ENCODE assay signal across 26 mouse cellular contexts in genomic region chr3:29063156-29063555, GRCm38 (mm10). TPM values are rescaled to one million over a fixed set of nuclear protein-coding genes. Genes with fewer than 3 reads are reported as not detected.
DNase-seq lines count a peak whose midpoint lies in the region; ATAC-seq and TF ChIP-seq lines count a peak whose summit lies in the region.
"Had no signal": no experiment of that assay in that cellular context is flagged by ENCODE, and none has a peak within 500 bp of the region (broad histone marks: within the 10 kb centered on the region; RNA-seq: fewer than 3 reads in every experiment).

No protein-coding gene starts in this region.

- no peak overlapping the region for H3K9ac ChIP-seq in forebrain, embryonic 13.5 days
- no peak overlapping the region for H3K9ac ChIP-seq in forebrain, postnatal 0 days
- no peak overlapping the region for H3K9ac ChIP-seq in forebrain, embryonic 16.5 days (replicated peaks; ENCODE audit: low read depth, low read length)
- H3K9ac ChIP-seq in forebrain, embryonic 15.5 days (replicated peaks) = no peak overlapping the region
- H3K9ac ChIP-seq: embryonic facial prominence, embryonic 12.5 days; embryonic facial prominence, embryonic 15.5 days had no signal

- DNase-seq in forebrain, postnatal 0 days = no peak
- peak; percentile 26 for DNase-seq in Muller cell, postnatal 12 days (ENCODE audit: inconsistent ontology term)
- peak; percentile 89 for DNase-seq in brain, embryonic 14.5 days (ENCODE audit: low read depth)
- no peak for DNase-seq in heart, embryonic 10.5 days (ENCODE audit: low spot score)
- DNase-seq: adrenal gland, adult 8-10 months; adrenal gland, postnatal 14 days; adrenal gland, postnatal 36 days; cerebellum, adult 11 months; cerebellum, adult 18-20 months; cerebellum, adult 8-10 months; cerebellum, adult 9-11 months; cerebellum, postnatal 14 days; cerebellum, postnatal 36 days; embryo, embryonic 11 days had no signal

- no peaks in the 10 kb centered on the region for H3K27me3 ChIP-seq in forebrain, embryonic 13.5 days
- no peaks in the 10 kb centered on the region for H3K27me3 ChIP-seq in forebrain, postnatal 0 days (ENCODE audit: insufficient read depth, low read length)
- H3K27me3 ChIP-seq in forebrain, embryonic 16.5 days (replicated peaks; ENCODE audit: control insufficient read depth, insufficient read depth, low read length) = no peaks in the 10 kb centered on the region
- H3K27me3 ChIP-seq in forebrain, embryonic 15.5 days = no peaks in the 10 kb centered on the region
- H3K27me3 ChIP-seq in heart, embryonic 10.5 days (ENCODE audit: insufficient read depth, poor library complexity, severe bottlenecking) = no peaks in the 10 kb centered on the region
- H3K27me3 ChIP-seq: embryonic facial prominence, embryonic 12.5 days; embryonic facial prominence, embryonic 15.5 days had no signal

- no peaks in the 10 kb centered on the region for H3K9me3 ChIP-seq in forebrain, embryonic 13.5 days (replicated peaks)
- H3K9me3 ChIP-seq in forebrain, postnatal 0 days (ENCODE audit: low read length) = no peaks in the 10 kb centered on the region
- H3K9me3 ChIP-seq in forebrain, embryonic 16.5 days (ENCODE audit: control insufficient read depth, low read length) = no peaks in the 10 kb centered on the region
- no peaks in the 10 kb centered on the region for H3K9me3 ChIP-seq in forebrain, embryonic 15.5 days
- H3K9me3 ChIP-seq in heart, embryonic 10.5 days = no peaks in the 10 kb centered on the region
- H3K9me3 ChIP-seq: embryonic facial prominence, embryonic 12.5 days; embryonic facial prominence, embryonic 15.5 days had no signal

- H3K4me2 ChIP-seq in forebrain, embryonic 13.5 days = no peak overlapping the region
- H3K4me2 ChIP-seq in forebrain, postnatal 0 days (ENCODE audit: low read depth) = no peak overlapping the region
- no peak overlapping the region for H3K4me2 ChIP-seq in forebrain, embryonic 16.5 days (ENCODE audit: low read length)
- no peak overlapping the region for H3K4me2 ChIP-seq in forebrain, embryonic 15.5 days (replicated peaks)
- H3K4me2 ChIP-seq: embryonic facial prominence, embryonic 12.5 days; embryonic facial prominence, embryonic 15.5 days had no signal

- H3K27ac ChIP-seq in forebrain, embryonic 13.5 days = no peak overlapping the region
- no peak overlapping the region for H3K27ac ChIP-seq in forebrain, postnatal 0 days (ENCODE audit: low read depth, low read length)
- H3K27ac ChIP-seq in forebrain, embryonic 16.5 days (ENCODE audit: low read length) = no peak overlapping the region
- H3K27ac ChIP-seq in forebrain, embryonic 15.5 days (replicated peaks) = no peak overlapping the region
- no peak overlapping the region for H3K27ac ChIP-seq in heart, embryonic 10.5 days
- H3K27ac ChIP-seq: embryonic facial prominence, embryonic 12.5 days; embryonic facial prominence, embryonic 15.5 days had no signal

- WGBS in forebrain, embryonic 13.5 days = 41% methylated on average over 4 of the region's 4 CpGs
- 24% methylated on average over 4 of the region's 4 CpGs for WGBS in forebrain, postnatal 0 days
- 27% methylated on average over 4 of the region's 4 CpGs for WGBS in forebrain, embryonic 16.5 days
- WGBS in forebrain, embryonic 15.5 days = 29% methylated on average over 4 of the region's 4 CpGs
- WGBS in heart, embryonic 10.5 days = 79% methylated on average over 4 of the region's 4 CpGs

- peak; percentile 27; the same call in 1 of the 2 replicates for ATAC-seq in forebrain, embryonic 13.5 days
- no peak for ATAC-seq in forebrain, postnatal 0 days
- ATAC-seq in forebrain, embryonic 16.5 days = peak; percentile 36
- ATAC-seq in forebrain, embryonic 15.5 days (replicated peaks) = no peak
- ATAC-seq: activated CD4-positive, CD25-positive, alpha-beta regulatory T cell, adult 4 months; Patski had no signal

- no peak for TF ChIP-seq POLR2A in brain, embryonic 14.5 days (IDR thresholded peaks at IDR 0.05; ENCODE audit: borderline replicate concordance, extremely low read depth, insufficient read depth, insufficient read length, poor library complexity, severe bottlenecking)

- no peaks in the 10 kb centered on the region for H3K4me1 ChIP-seq in forebrain, embryonic 13.5 days
- no peaks in the 10 kb centered on the region for H3K4me1 ChIP-seq in forebrain, postnatal 0 days (ENCODE audit: insufficient read depth)
- peaks cover 5% of the 10 kb centered on the region; the same call in 1 of the 2 replicates for H3K4me1 ChIP-seq in forebrain, embryonic 16.5 days (replicated peaks; ENCODE audit: control insufficient read depth, insufficient read depth, low read length)
- peaks cover 7% of the 10 kb centered on the region; the same call in 1 of the 2 replicates for H3K4me1 ChIP-seq in forebrain, embryonic 15.5 days
- H3K4me1 ChIP-seq in heart, embryonic 10.5 days = no peaks in the 10 kb centered on the region
- H3K4me1 ChIP-seq: embryonic facial prominence, embryonic 12.5 days; embryonic facial prominence, embryonic 15.5 days had no signal

- no peaks in the 10 kb centered on the region for H3K36me3 ChIP-seq in forebrain, embryonic 13.5 days (ENCODE audit: poor library complexity, severe bottlenecking)
- no peaks in the 10 kb centered on the region for H3K36me3 ChIP-seq in forebrain, postnatal 0 days (ENCODE audit: insufficient read depth)
- H3K36me3 ChIP-seq in forebrain, embryonic 16.5 days (ENCODE audit: control insufficient read depth, insufficient read depth) = no peaks in the 10 kb centered on the region
- H3K36me3 ChIP-seq in forebrain, embryonic 15.5 days = no peaks in the 10 kb centered on the region
- no peaks in the 10 kb centered on the region for H3K36me3 ChIP-seq in heart, embryonic 10.5 days
- H3K36me3 ChIP-seq: embryonic facial prominence, embryonic 12.5 days; embryonic facial prominence, embryonic 15.5 days had no signal

- no peak overlapping the region for H3K4me3 ChIP-seq in forebrain, embryonic 13.5 days
- H3K4me3 ChIP-seq in forebrain, postnatal 0 days (ENCODE audit: low read depth, low read length) = no peak overlapping the region
- H3K4me3 ChIP-seq in forebrain, embryonic 16.5 days (replicated peaks; ENCODE audit: low read length) = no peak overlapping the region
- H3K4me3 ChIP-seq in forebrain, embryonic 15.5 days = no peak overlapping the region
- H3K4me3 ChIP-seq in heart, embryonic 10.5 days = no peak overlapping the region
- H3K4me3 ChIP-seq: embryonic facial prominence, embryonic 12.5 days; embryonic facial prominence, embryonic 15.5 days; erythroblast, embryonic 14.5 days had no signal

- no peak for TF ChIP-seq CTCF in forebrain, postnatal 0 days (IDR thresholded peaks at IDR 0.05; ENCODE audit: low read depth)
- TF ChIP-seq CTCF in brain, embryonic 14.5 days (IDR thresholded peaks at IDR 0.05; ENCODE audit: borderline replicate concordance, extremely low read depth, insufficient read depth, insufficient read length) = no peak

RNA-seq across cellular contexts. Expression of gene Egfem1, which starts 18.7 kb away (rescaled TPM):
- 5.2 and 9.5 TPM in 2 replicates for polyA plus RNA-seq in forebrain, embryonic 13.5 days (2015; fragmentation: Nextera tagmentation; extraction: Ambion mirVana)
- 14.3 and 21.8 TPM in 2 replicates for total RNA-seq in forebrain, postnatal 0 days (2014; rRNA removed)
- 4.6 and 5.0 TPM in 2 replicates for polyA plus RNA-seq in forebrain, postnatal 0 days (2015; fragmentation: Nextera tagmentation; extraction: Ambion mirVana)
- polyA plus RNA-seq in forebrain, embryonic 16.5 days (2015; fragmentation: Nextera tagmentation; extraction: Ambion mirVana) = 4.0 and 7.4 TPM in 2 replicates
- polyA plus RNA-seq in forebrain, embryonic 15.5 days (2015; fragmentation: Nextera tagmentation; extraction: Ambion mirVana) = 3.9 and 4.4 TPM in 2 replicates
- 6.6 and 7.6 TPM in 2 replicates for polyA plus RNA-seq in brain, embryonic 14.5 days (2012; rRNA removed)
- 0.12 and 0.92 TPM in 2 replicates for polyA plus RNA-seq in heart, embryonic 10.5 days (2016; fragmentation: Nextera tagmentation; extraction: Ambion mirVana)
- total RNA-seq: adrenal gland, adult 18-20 months; common myeloid progenitor, adult 5-6 weeks; MEL had no signal
- polyA plus RNA-seq: activated CD4-positive, CD25-positive, alpha-beta regulatory T cell, adult 4 months; C2C12; erythroblast, embryonic 14.5 days; Patski had no signal

Comparison
In these comparisons a context has a peak if more than half of its experiments do, and no peak if none do; other contexts are left out.
1. ATAC-seq: peak in forebrain, embryonic 13.5 days (single experiment) and forebrain, embryonic 16.5 days (single experiment); none in forebrain, postnatal 0 days (single experiment) and forebrain, embryonic 15.5 days (single experiment).
2. DNase-seq: peak in Muller cell, postnatal 12 days (single experiment) and brain, embryonic 14.5 days (single experiment); none in forebrain, postnatal 0 days (single experiment) and heart, embryonic 10.5 days (single experiment).